Mouse (Mus musculus): ENCODE data around the gene Pgrmc2. TPM values are rescaled to one million over a fixed set of nuclear protein-coding genes. Genes with fewer than 3 reads are reported as not detected.

Pgrmc2 gene
- polyA plus RNA-seq, 2 experiments: 11.5 to 12.9 TPM

- Histone ChIP-seq H3K27me3 (ENCODE audit: control insufficient read depth, insufficient read depth, low read length) (no peaks in the 10 kb centered on the region), H3K4me1 (replicated peaks; ENCODE audit: control insufficient read depth in 2 of 2, insufficient read depth in 2 of 2, low read length in 1 of 2) (no peaks in the 10 kb centered on the region; a peak in 1 of 4 replicates), H3K27ac (no peak overlapping the region), H3K36me3 (replicated peaks; ENCODE audit: control insufficient read depth, insufficient read depth, low read depth) (no peaks in the 10 kb centered on the region), H3K9me3 (ENCODE audit: control insufficient read depth, low read length) (no peaks in the 10 kb centered on the region), H3K4me2 (ENCODE audit: low read depth) (no peak overlapping the region), H3K9ac (replicated peaks) (no peak overlapping the region), H3K4me3 (ENCODE audit: insufficient read depth in 1 of 2, low read depth in 2 of 2, low read length in 2 of 2) (no peak overlapping the region)
- no peak for ATAC-seq (ENCODE audit: insufficient read depth)
- DNase-seq (ENCODE audit: low read depth in 3 of 3, low spot score in 3 of 3): no peak
- 34% methylated on average over 1 of the region's 1 CpGs for WGBS (ENCODE audit: insufficient replicate concordance)
- no peak for TF ChIP-seq EP300 (IDR thresholded peaks at IDR 0.05; ENCODE audit: low read depth)
- TF ChIP-seq CTCF (IDR thresholded peaks at IDR 0.05; ENCODE audit: low read depth): no peak
These were observed 16.8 kb upstream of the Pgrmc2 start for GRCm38 (mm10) chr3:41099672-41100071.

GRCm38 (mm10) chr3:41093210-41093609 is 10.4 kb upstream of the Pgrmc2 start:
- H3K36me3 ChIP-seq (replicated peaks; ENCODE audit: control insufficient read depth, insufficient read depth, low read depth): no peaks in the 10 kb centered on the region
- H3K4me3 ChIP-seq (ENCODE audit: insufficient read depth in 1 of 2, low read depth in 2 of 2, low read length in 2 of 2): no peak overlapping the region
- no peaks in the 10 kb centered on the region for H3K4me1 ChIP-seq (replicated peaks; ENCODE audit: control insufficient read depth in 2 of 2, insufficient read depth in 2 of 2, low read length in 1 of 2)
- H3K9me3 ChIP-seq (ENCODE audit: control insufficient read depth, low read length): no peaks in the 10 kb centered on the region
- H3K4me2 ChIP-seq (ENCODE audit: low read depth): no peak overlapping the region
- WGBS (ENCODE audit: insufficient replicate concordance): 66% methylated on average over 2 of the region's 2 CpGs
- H3K27ac ChIP-seq: no peak overlapping the region
- H3K27me3 ChIP-seq (ENCODE audit: control insufficient read depth, insufficient read depth, low read length): no peaks in the 10 kb centered on the region
- no peak for TF ChIP-seq EP300 (IDR thresholded peaks at IDR 0.05; ENCODE audit: low read depth)
- no peak for TF ChIP-seq CTCF (IDR thresholded peaks at IDR 0.05; ENCODE audit: low read depth)
- no peak for ATAC-seq (ENCODE audit: insufficient read depth)
- no peak overlapping the region for H3K9ac ChIP-seq (replicated peaks)
- DNase-seq (ENCODE audit: low read depth in 3 of 3, low spot score in 3 of 3): no peak

DNA sequence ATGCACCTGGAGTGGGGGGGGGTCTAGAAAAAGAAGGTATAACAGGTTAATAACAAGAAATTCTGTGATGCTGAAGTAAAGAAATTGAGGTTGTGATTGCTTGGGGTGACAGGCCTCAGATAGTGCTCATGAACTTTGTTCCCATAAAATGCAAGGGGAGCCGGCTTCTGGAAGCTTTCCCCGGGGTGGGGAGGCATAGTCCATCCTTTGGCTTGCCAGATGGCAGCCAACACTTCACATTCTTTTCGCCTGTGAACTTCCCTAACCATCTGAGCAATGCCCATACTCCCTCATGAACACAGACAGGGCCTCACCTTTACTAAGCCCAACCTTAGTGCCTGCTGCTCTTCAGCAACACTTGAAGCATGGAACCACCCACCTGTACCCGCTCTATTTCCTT is 9.5 kb upstream of the Pgrmc2 start:
- Histone ChIP-seq H3K4me1 (replicated peaks; ENCODE audit: control insufficient read depth in 2 of 2, insufficient read depth in 2 of 2, low read length in 1 of 2) (no peaks in the 10 kb centered on the region), H3K27ac (no peak overlapping the region), H3K9me3 (ENCODE audit: control insufficient read depth, low read length) (no peaks in the 10 kb centered on the region), H3K36me3 (replicated peaks; ENCODE audit: control insufficient read depth, insufficient read depth, low read depth) (no peaks in the 10 kb centered on the region), H3K4me3 (ENCODE audit: insufficient read depth in 1 of 2, low read depth in 2 of 2, low read length in 2 of 2) (no peak overlapping the region), H3K9ac (replicated peaks) (no peak overlapping the region), H3K27me3 (ENCODE audit: control insufficient read depth, insufficient read depth, low read length) (no peaks in the 10 kb centered on the region), H3K4me2 (ENCODE audit: low read depth) (no peak overlapping the region)
- ATAC-seq (ENCODE audit: insufficient read depth) (no peak), DNase-seq (ENCODE audit: low read depth in 3 of 3, low spot score in 3 of 3) (no peak)
- TF ChIP-seq EP300 (IDR thresholded peaks at IDR 0.05; ENCODE audit: low read depth) (no peak), CTCF (IDR thresholded peaks at IDR 0.05; ENCODE audit: low read depth) (no peak)
- WGBS (ENCODE audit: insufficient replicate concordance): 41% methylated on average over 4 of the region's 4 CpGs

- Histone ChIP-seq H3K36me3 (replicated peaks; ENCODE audit: control insufficient read depth, insufficient read depth, low read depth) (no peaks in the 10 kb centered on the region), H3K27ac (no peak overlapping the region), H3K9ac (replicated peaks) (no peak overlapping the region), H3K4me3 (ENCODE audit: insufficient read depth in 1 of 2, low read depth in 2 of 2, low read length in 2 of 2) (no peak overlapping the region), H3K4me1 (replicated peaks; ENCODE audit: control insufficient read depth in 2 of 2, insufficient read depth in 2 of 2, low read length in 1 of 2) (no peaks in the 10 kb centered on the region), H3K27me3 (ENCODE audit: control insufficient read depth, insufficient read depth, low read length) (no peaks in the 10 kb centered on the region), H3K9me3 (ENCODE audit: control insufficient read depth, low read length) (no peaks in the 10 kb centered on the region), H3K4me2 (ENCODE audit: low read depth) (no peak overlapping the region)
- ATAC-seq (ENCODE audit: insufficient read depth): no peak
- no peak for TF ChIP-seq EP300 (IDR thresholded peaks at IDR 0.05; ENCODE audit: low read depth)
- TF ChIP-seq CTCF (IDR thresholded peaks at IDR 0.05; ENCODE audit: low read depth): no peak
- WGBS (ENCODE audit: insufficient replicate concordance): 34% methylated on average over 2 of the region's 2 CpGs
- DNase-seq (ENCODE audit: low read depth in 3 of 3, low spot score in 3 of 3): no peak
These were observed 8.0 kb upstream of the Pgrmc2 start for GRCm38 (mm10) chr3:41090839-41091238.

GRCm38 (mm10) chr3:41087071-41087470 is 4.2 kb upstream of the Pgrmc2 start:
- Histone ChIP-seq H3K27ac (no peak overlapping the region), H3K4me3 (ENCODE audit: insufficient read depth in 1 of 2, low read depth in 2 of 2, low read length in 2 of 2) (no peak overlapping the region), H3K9ac (replicated peaks) (no peak overlapping the region), H3K27me3 (ENCODE audit: control insufficient read depth, insufficient read depth, low read length) (no peaks in the 10 kb centered on the region), H3K36me3 (replicated peaks; ENCODE audit: control insufficient read depth, insufficient read depth, low read depth) (no peaks in the 10 kb centered on the region), H3K4me1 (replicated peaks; ENCODE audit: control insufficient read depth in 2 of 2, insufficient read depth in 2 of 2, low read length in 1 of 2) (peaks cover 4 to 11% of the 10 kb centered on the region in 2 experiments), H3K4me2 (ENCODE audit: low read depth) (no peak overlapping the region), H3K9me3 (ENCODE audit: control insufficient read depth, low read length) (no peaks in the 10 kb centered on the region)
- DNase-seq (ENCODE audit: low read depth in 3 of 3, low spot score in 3 of 3) (no peak), ATAC-seq (ENCODE audit: insufficient read depth) (no peak)
- TF ChIP-seq EP300 (IDR thresholded peaks at IDR 0.05; ENCODE audit: low read depth): no peak
- TF ChIP-seq CTCF (IDR thresholded peaks at IDR 0.05; ENCODE audit: low read depth): no peak
